Mouse (Mus musculus): ENCODE results near the gene Sbf2.

GRCm38 (mm10) chr7:110321106-110321505 is 293.6 kb downstream of the Sbf2 start:
- TF ChIP-seq CTCF (IDR thresholded peaks at IDR 0.05; ENCODE audit: borderline replicate concordance, control insufficient read depth, extremely low read depth, insufficient read depth, low read length, poor library complexity) (no peak), POLR2A (IDR thresholded peaks at IDR 0.05; ENCODE audit: control insufficient read depth, extremely low read depth, insufficient read depth, low read length, poor library complexity) (no peak)

Data from thymus, adult 2 months (tissue).